Mouse (Mus musculus): Measurements from ENCODE around the gene Psmb11. TPM values are rescaled to one million over a fixed set of nuclear protein-coding genes. Genes with fewer than 3 reads are reported as not detected.
A peak's percentile ranks its signal among the peaks of the same experiment; 100 is the strongest.

Psmb11 gene
- polyA plus RNA-seq, 1 experiment from 2014 or later = 0.06 TPM

- no peak overlapping the region for H3K27ac ChIP-seq (ENCODE audit: low read length)
- no peak overlapping the region for H3K4me3 ChIP-seq (ENCODE audit: low read depth, low read length)
- peaks cover 9% of the 10 kb centered on the region; the same call in 1 of the 2 replicates for H3K4me1 ChIP-seq (ENCODE audit: control insufficient read depth, insufficient read depth, low read length)
- WGBS = 85% methylated on average over 4 of the region's 4 CpGs
- peaks cover 81% of the 10 kb centered on the region for H3K36me3 ChIP-seq (ENCODE audit: control insufficient read depth, insufficient read depth, low read length)
- no peak overlapping the region for H3K4me2 ChIP-seq (replicated peaks; ENCODE audit: low read depth, low read length)
- H3K9me3 ChIP-seq (ENCODE audit: control insufficient read depth, low read depth, low read length) = no peaks in the 10 kb centered on the region
- H3K27me3 ChIP-seq (ENCODE audit: control insufficient read depth, insufficient read depth, low read length) = no peaks in the 10 kb centered on the region
- no peak for ATAC-seq (ENCODE audit: insufficient number of reproducible peaks, insufficient read depth, low FRiP score, low read depth)
- H3K9ac ChIP-seq (replicated peaks; ENCODE audit: low read depth, low read length) = no peak overlapping the region
Measured at GRCm38 (mm10) chr14:54647900-54648299, 26.7 kb downstream of the Psmb11 start.

GRCm38 (mm10) chr14:54650621-54651454 is 29.6 kb downstream of the Psmb11 start:
- WGBS = 61% methylated on average over 23 of the region's 23 CpGs
- no peak overlapping the region for H3K9ac ChIP-seq (replicated peaks; ENCODE audit: low read depth, low read length)
- H3K4me2 ChIP-seq (replicated peaks; ENCODE audit: low read depth, low read length) = no peak overlapping the region

GRCm38 (mm10) chr14:54651556-54651955 is 30.3 kb downstream of the Psmb11 start:
- Histone ChIP-seq H3K9ac (replicated peaks; ENCODE audit: low read depth, low read length) (no peak overlapping the region), H3K36me3 (ENCODE audit: control insufficient read depth, insufficient read depth, low read length) (peaks cover 57% of the 10 kb centered on the region), H3K4me1 (ENCODE audit: control insufficient read depth, insufficient read depth, low read length) (peaks cover 15% of the 10 kb centered on the region; the same call in 1 of the 2 replicates), H3K27me3 (ENCODE audit: control insufficient read depth, insufficient read depth, low read length) (no peaks in the 10 kb centered on the region), H3K9me3 (ENCODE audit: control insufficient read depth, low read depth, low read length) (no peaks in the 10 kb centered on the region), H3K27ac (ENCODE audit: low read length) (no peak overlapping the region; the same call in 1 of the 2 replicates), H3K4me3 (ENCODE audit: low read depth, low read length) (no peak overlapping the region), H3K4me2 (replicated peaks; ENCODE audit: low read depth, low read length) (no peak overlapping the region)
- ATAC-seq (ENCODE audit: insufficient number of reproducible peaks, insufficient read depth, low FRiP score, low read depth) = no peak
- 70% methylated on average over 4 of the region's 4 CpGs for WGBS

More at GRCm38 (mm10) chr14:54650621-54651454, 29.6 kb downstream of the Psmb11 start:
- H3K27ac ChIP-seq (ENCODE audit: low read length) = no peak overlapping the region
- ATAC-seq (ENCODE audit: insufficient number of reproducible peaks, insufficient read depth, low FRiP score, low read depth) = peak; percentile 25
- H3K27me3 ChIP-seq (ENCODE audit: control insufficient read depth, insufficient read depth, low read length) = no peaks in the 10 kb centered on the region
- no peak overlapping the region for H3K4me3 ChIP-seq (ENCODE audit: low read depth, low read length)
- H3K4me1 ChIP-seq (ENCODE audit: control insufficient read depth, insufficient read depth, low read length) = peaks cover 15% of the 10 kb centered on the region; the same call in 1 of the 2 replicates
- H3K9me3 ChIP-seq (ENCODE audit: control insufficient read depth, low read depth, low read length) = no peaks in the 10 kb centered on the region
- peaks cover 57% of the 10 kb centered on the region for H3K36me3 ChIP-seq (ENCODE audit: control insufficient read depth, insufficient read depth, low read length)

GRCm38 (mm10) chr14:54652787-54653186 is 31.6 kb downstream of the Psmb11 start:
- WGBS = under 1% methylated on average over 6 of the region's 7 CpGs
- ATAC-seq (ENCODE audit: insufficient number of reproducible peaks, insufficient read depth, low FRiP score, low read depth) = no peak
- peak overlapping the region; percentile 60 for H3K4me2 ChIP-seq (replicated peaks; ENCODE audit: low read depth, low read length)
- peaks cover 58% of the 10 kb centered on the region for H3K36me3 ChIP-seq (ENCODE audit: control insufficient read depth, insufficient read depth, low read length)
- H3K27ac ChIP-seq (ENCODE audit: low read length) = 0 out of 2 replicates have a peak overlapping the region, but pooled peaks have one; percentile 76
- H3K4me1 ChIP-seq (ENCODE audit: control insufficient read depth, insufficient read depth, low read length) = peaks cover 15% of the 10 kb centered on the region; the same call in 1 of the 2 replicates
- H3K4me3 ChIP-seq (ENCODE audit: low read depth, low read length) = peak overlapping the region; percentile 57
- H3K9me3 ChIP-seq (ENCODE audit: control insufficient read depth, low read depth, low read length) = no peaks in the 10 kb centered on the region
- peak overlapping the region; percentile 63 for H3K9ac ChIP-seq (replicated peaks; ENCODE audit: low read depth, low read length)
- no peaks in the 10 kb centered on the region for H3K27me3 ChIP-seq (ENCODE audit: control insufficient read depth, insufficient read depth, low read length)

- ATAC-seq (ENCODE audit: insufficient number of reproducible peaks, insufficient read depth, low FRiP score, low read depth) = peak; percentile 89
- H3K36me3 ChIP-seq (ENCODE audit: control insufficient read depth, insufficient read depth, low read length) = peaks cover 54% of the 10 kb centered on the region
- under 1% methylated on average over 12 of the region's 12 CpGs for WGBS
Measured at GRCm38 (mm10) chr14:54653496-54653895, 32.3 kb downstream of the Psmb11 start.

GRCm38 (mm10) chr14:54660009-54660408 is 38.8 kb downstream of the Psmb11 start:
- no peak overlapping the region for H3K9ac ChIP-seq (replicated peaks; ENCODE audit: low read depth, low read length)
- H3K27ac ChIP-seq (ENCODE audit: low read length) = no peak overlapping the region
- no peaks in the 10 kb centered on the region for H3K4me1 ChIP-seq (ENCODE audit: control insufficient read depth, insufficient read depth, low read length)
- ATAC-seq (ENCODE audit: insufficient number of reproducible peaks, insufficient read depth, low FRiP score, low read depth) = no peak
- peaks cover 86% of the 10 kb centered on the region for H3K36me3 ChIP-seq (ENCODE audit: control insufficient read depth, insufficient read depth, low read length)
- no peak overlapping the region for H3K4me3 ChIP-seq (ENCODE audit: low read depth, low read length)
- 89% methylated on average over 2 of the region's 2 CpGs for WGBS
- no peaks in the 10 kb centered on the region for H3K9me3 ChIP-seq (ENCODE audit: control insufficient read depth, low read depth, low read length)
- H3K4me2 ChIP-seq (replicated peaks; ENCODE audit: low read depth, low read length) = no peak overlapping the region
- H3K27me3 ChIP-seq (ENCODE audit: control insufficient read depth, insufficient read depth, low read length) = no peaks in the 10 kb centered on the region

More at GRCm38 (mm10) chr14:54653496-54653895, 32.3 kb downstream of the Psmb11 start:
- peak overlapping the region; percentile 57 for H3K4me3 ChIP-seq (ENCODE audit: low read depth, low read length)
- H3K27ac ChIP-seq (ENCODE audit: low read length) = peak overlapping the region; percentile 76
- H3K9ac ChIP-seq (replicated peaks; ENCODE audit: low read depth, low read length) = peak overlapping the region; percentile 63
- peak overlapping the region; percentile 60 for H3K4me2 ChIP-seq (replicated peaks; ENCODE audit: low read depth, low read length)
- peaks cover 15% of the 10 kb centered on the region; the same call in 1 of the 2 replicates for H3K4me1 ChIP-seq (ENCODE audit: control insufficient read depth, insufficient read depth, low read length)
- H3K27me3 ChIP-seq (ENCODE audit: control insufficient read depth, insufficient read depth, low read length) = no peaks in the 10 kb centered on the region
- no peaks in the 10 kb centered on the region for H3K9me3 ChIP-seq (ENCODE audit: control insufficient read depth, low read depth, low read length)

GRCm38 (mm10) chr14:54664477-54665222 is 43.4 kb downstream of the Psmb11 start:
- Histone ChIP-seq H3K9me3 (ENCODE audit: control insufficient read depth, low read depth, low read length) (no peaks in the 10 kb centered on the region), H3K9ac (replicated peaks; ENCODE audit: low read depth, low read length) (no peak overlapping the region), H3K4me3 (ENCODE audit: low read depth, low read length) (no peak overlapping the region), H3K4me2 (replicated peaks; ENCODE audit: low read depth, low read length) (no peak overlapping the region), H3K4me1 (ENCODE audit: control insufficient read depth, insufficient read depth, low read length) (no peaks in the 10 kb centered on the region), H3K27ac (ENCODE audit: low read length) (no peak overlapping the region), H3K27me3 (ENCODE audit: control insufficient read depth, insufficient read depth, low read length) (no peaks in the 10 kb centered on the region), H3K36me3 (ENCODE audit: control insufficient read depth, insufficient read depth, low read length) (peaks cover 75% of the 10 kb centered on the region)
- 86% methylated on average over 10 of the region's 10 CpGs for WGBS
- no peak for ATAC-seq (ENCODE audit: insufficient number of reproducible peaks, insufficient read depth, low FRiP score, low read depth)

GRCm38 (mm10) chr14:54669381-54669780 is 48.1 kb downstream of the Psmb11 start:
- H3K36me3 ChIP-seq (ENCODE audit: control insufficient read depth, insufficient read depth, low read length) = peaks cover 64% of the 10 kb centered on the region
- H3K4me1 ChIP-seq (ENCODE audit: control insufficient read depth, insufficient read depth, low read length) = no peaks in the 10 kb centered on the region
- H3K9me3 ChIP-seq (ENCODE audit: control insufficient read depth, low read depth, low read length) = no peaks in the 10 kb centered on the region
- no peak overlapping the region for H3K4me2 ChIP-seq (replicated peaks; ENCODE audit: low read depth, low read length)
- no peak overlapping the region for H3K4me3 ChIP-seq (ENCODE audit: low read depth, low read length)
- H3K27me3 ChIP-seq (ENCODE audit: control insufficient read depth, insufficient read depth, low read length) = no peaks in the 10 kb centered on the region
- no peak overlapping the region for H3K27ac ChIP-seq (ENCODE audit: low read length)
- no peak overlapping the region for H3K9ac ChIP-seq (replicated peaks; ENCODE audit: low read depth, low read length)
- 73% methylated on average over 4 of the region's 4 CpGs for WGBS
- no peak for ATAC-seq (ENCODE audit: insufficient number of reproducible peaks, insufficient read depth, low FRiP score, low read depth)

Data from stomach, embryonic 14.5 days (tissue).